Mouse (Mus musculus): ENCODE data around the gene Klhl7. TPM values are rescaled to one million over a fixed set of nuclear protein-coding genes. Genes with fewer than 3 reads are reported as not detected.

Gene Klhl7
- polyA plus RNA-seq, 3 experiments from 2014 or later: 4.7 to 13.2 (median 10.3) TPM

- ATAC-seq: no peak
Measured at GRCm38 (mm10) chr5:24181514-24182295, 81.3 kb downstream of the Klhl7 start.

GRCm38 (mm10) chr5:24182296-24182734, 81.9 kb downstream of the Klhl7 start:
- no peak for ATAC-seq

GRCm38 (mm10) chr5:24183096-24183495, 82.7 kb downstream of the Klhl7 start:
- ATAC-seq: no peak

- no peak for ATAC-seq
Measured at GRCm38 (mm10) chr5:24184011-24184410, 83.6 kb downstream of the Klhl7 start.

GRCm38 (mm10) chr5:24188476-24188875, 88.1 kb downstream of the Klhl7 start:
- no peak for ATAC-seq

- no peak for ATAC-seq
Measured at GRCm38 (mm10) chr5:24191821-24192220, 91.4 kb downstream of the Klhl7 start.

GRCm38 (mm10) chr5:24201006-24201405, 100.6 kb downstream of the Klhl7 start:
- no peak for ATAC-seq

GRCm38 (mm10) chr5:24202492-24202891, 102.1 kb downstream of the Klhl7 start:
- ATAC-seq: no peak

- ATAC-seq: no peak
Measured at GRCm38 (mm10) chr5:24203266-24203665, 102.9 kb downstream of the Klhl7 start.

- no peak for ATAC-seq
Measured at GRCm38 (mm10) chr5:24207965-24208364, 107.6 kb downstream of the Klhl7 start.

- no peak for ATAC-seq
Measured at GRCm38 (mm10) chr5:24208505-24208904, 108.1 kb downstream of the Klhl7 start.

Other genes starting within 250 kb of the Klhl7 start
- gene Fam126a, start 69.9 kb upstream of the Klhl7 start, polyA plus RNA-seq (2017; shearing (Covaris generic)): 1 to 10 TPM; 6.5 to 9.3 (median 6.8) TPM
- gene Nupl2, start 64.4 kb downstream of the Klhl7 start, polyA plus RNA-seq (2017; shearing (Covaris generic)): 1 to 10 TPM; 3.5 to 5.9 (median 3.7) TPM